Mouse (Mus musculus): ENCODE measurements around the gene Chkb. TPM values are rescaled to one million over a fixed set of nuclear protein-coding genes. Genes with fewer than 3 reads are reported as not detected.

Chkb gene
- polyA plus RNA-seq, 1 experiment: 101 TPM

DNA sequence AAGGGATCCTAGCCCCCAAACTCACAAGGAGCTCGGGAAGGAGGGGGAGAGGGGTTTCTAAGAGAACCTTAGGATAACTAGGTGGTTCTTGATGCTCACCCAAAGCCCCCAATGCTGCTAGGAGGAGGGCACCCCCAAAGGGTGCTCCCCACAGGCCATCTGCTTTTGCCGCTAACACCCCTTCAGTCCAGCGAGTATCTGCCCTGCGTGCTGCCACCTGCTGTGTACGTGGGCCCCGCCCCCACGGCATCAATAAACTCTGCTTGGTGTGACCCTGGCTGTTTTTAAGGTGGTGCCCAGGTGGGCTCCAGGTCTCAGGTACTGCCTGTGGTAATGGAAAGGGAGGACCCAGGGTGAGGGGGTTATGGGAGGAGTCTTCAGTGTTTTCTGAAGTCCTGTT is 32.5 kb upstream of the Chkb start:
- WGBS: 72% methylated on average over 7 of the region's 7 CpGs
- H3K4me1 ChIP-seq (ENCODE audit: control insufficient read depth, insufficient read depth, low read length): peaks cover 27% of the 10 kb centered on the region
- no peaks in the 10 kb centered on the region for H3K27me3 ChIP-seq (ENCODE audit: control insufficient read depth, insufficient read depth, low read length)
- TF ChIP-seq CTCF (IDR thresholded peaks at IDR 0.05; ENCODE audit: borderline replicate concordance, insufficient read depth, low read depth, low read length) (no peak), POLR2A (IDR thresholded peaks at IDR 0.05; ENCODE audit: borderline replicate concordance, insufficient read depth, low read length) (no peak)
- H3K4me3 ChIP-seq (replicated peaks; ENCODE audit: insufficient read depth, low read depth, low read length): no peak overlapping the region
- H3K27ac ChIP-seq (ENCODE audit: insufficient read depth, low read length): no peak overlapping the region
- no peak for DNase-seq

- Histone ChIP-seq H3K27ac (ENCODE audit: insufficient read depth, low read length) (no peak overlapping the region), H3K4me3 (replicated peaks; ENCODE audit: insufficient read depth, low read depth, low read length) (no peak overlapping the region), H3K27me3 (ENCODE audit: control insufficient read depth, insufficient read depth, low read length) (no peaks in the 10 kb centered on the region), H3K4me1 (ENCODE audit: control insufficient read depth, insufficient read depth, low read length) (peaks cover 31% of the 10 kb centered on the region)
- WGBS: 65% methylated on average over 15 of the region's 15 CpGs
- TF ChIP-seq CTCF (IDR thresholded peaks at IDR 0.05; ENCODE audit: borderline replicate concordance, insufficient read depth, low read depth, low read length) (no peak), POLR2A (IDR thresholded peaks at IDR 0.05; ENCODE audit: borderline replicate concordance, insufficient read depth, low read length) (no peak)
- DNase-seq: peak in 1 of 2 experiments; percentile 34
Measured at GRCm38 (mm10) chr15:89461321-89461720, 31.6 kb upstream of the Chkb start.

- H3K4me1 ChIP-seq (ENCODE audit: control insufficient read depth, insufficient read depth, low read length): peaks cover 33% of the 10 kb centered on the region
- TF ChIP-seq POLR2A (IDR thresholded peaks at IDR 0.05; ENCODE audit: borderline replicate concordance, insufficient read depth, low read length) (no peak), CTCF (IDR thresholded peaks at IDR 0.05; ENCODE audit: borderline replicate concordance, insufficient read depth, low read depth, low read length) (no peak)
- WGBS: 18% methylated on average over 10 of the region's 10 CpGs
Measured at GRCm38 (mm10) chr15:89460298-89460697, 30.6 kb upstream of the Chkb start.

GRCm38 (mm10) chr15:89459821-89460220 is 30.1 kb upstream of the Chkb start:
- H3K27me3 ChIP-seq (ENCODE audit: control insufficient read depth, insufficient read depth, low read length): no peaks in the 10 kb centered on the region
- H3K4me3 ChIP-seq (replicated peaks; ENCODE audit: insufficient read depth, low read depth, low read length): peak overlapping the region; percentile 33
- TF ChIP-seq CTCF (IDR thresholded peaks at IDR 0.05; ENCODE audit: borderline replicate concordance, insufficient read depth, low read depth, low read length) (no peak), POLR2A (IDR thresholded peaks at IDR 0.05; ENCODE audit: borderline replicate concordance, insufficient read depth, low read length) (no peak)
- peak; percentile 58 to 67 for DNase-seq
- 10% methylated on average over 7 of the region's 7 CpGs for WGBS
- H3K27ac ChIP-seq (ENCODE audit: insufficient read depth, low read length): peak overlapping the region; percentile 74
- H3K4me1 ChIP-seq (ENCODE audit: control insufficient read depth, insufficient read depth, low read length): peaks cover 33% of the 10 kb centered on the region

More at GRCm38 (mm10) chr15:89460298-89460697, 30.6 kb upstream of the Chkb start:
- DNase-seq: peak; percentile 63 to 64
- Histone ChIP-seq H3K27ac (ENCODE audit: insufficient read depth, low read length) (0 out of 2 replicates have a peak overlapping the region, but pooled peaks have one; percentile 74), H3K4me3 (replicated peaks; ENCODE audit: insufficient read depth, low read depth, low read length) (no peak overlapping the region), H3K27me3 (ENCODE audit: control insufficient read depth, insufficient read depth, low read length) (no peaks in the 10 kb centered on the region)

- DNase-seq: peak in 1 of 2 experiments; percentile 38
- H3K27me3 ChIP-seq (ENCODE audit: control insufficient read depth, insufficient read depth, low read length): no peaks in the 10 kb centered on the region
- WGBS: 78% methylated on average over 15 of the region's 15 CpGs
- no peak overlapping the region for H3K4me3 ChIP-seq (replicated peaks; ENCODE audit: insufficient read depth, low read depth, low read length)
- H3K27ac ChIP-seq (ENCODE audit: insufficient read depth, low read length): no peak overlapping the region
- peaks cover 33% of the 10 kb centered on the region for H3K4me1 ChIP-seq (ENCODE audit: control insufficient read depth, insufficient read depth, low read length)
- TF ChIP-seq CTCF (IDR thresholded peaks at IDR 0.05; ENCODE audit: borderline replicate concordance, insufficient read depth, low read depth, low read length): no peak
- no peak for TF ChIP-seq POLR2A (IDR thresholded peaks at IDR 0.05; ENCODE audit: borderline replicate concordance, insufficient read depth, low read length)
Measured at GRCm38 (mm10) chr15:89458942-89459341, 29.2 kb upstream of the Chkb start.

DNA sequence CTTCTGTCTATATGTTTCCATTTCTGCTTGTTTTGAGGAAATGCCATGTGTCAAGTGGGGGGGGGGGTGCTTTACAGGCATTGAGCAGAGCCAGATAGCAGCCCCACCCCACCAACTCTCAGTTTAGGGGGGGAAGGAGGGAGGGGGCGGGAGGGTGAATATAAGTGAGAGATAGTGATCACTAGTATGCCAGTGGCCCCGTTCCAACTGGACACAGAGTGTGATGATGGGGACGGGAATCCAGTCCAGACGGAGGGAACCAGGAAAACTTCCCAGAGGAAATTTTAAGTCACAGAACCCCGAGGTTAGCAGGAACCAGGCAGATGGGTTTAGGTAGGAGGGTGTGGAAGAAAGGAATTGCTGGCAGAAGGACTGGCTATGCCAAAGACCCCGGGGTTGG is 25.9 kb upstream of the Chkb start:
- DNase-seq: peak in 1 of 2 experiments; percentile 33
- TF ChIP-seq POLR2A (IDR thresholded peaks at IDR 0.05; ENCODE audit: borderline replicate concordance, insufficient read depth, low read length) (no peak), CTCF (IDR thresholded peaks at IDR 0.05; ENCODE audit: borderline replicate concordance, insufficient read depth, low read depth, low read length) (no peak)
- H3K4me3 ChIP-seq (replicated peaks; ENCODE audit: insufficient read depth, low read depth, low read length): peak overlapping the region; percentile 82
- H3K27me3 ChIP-seq (ENCODE audit: control insufficient read depth, insufficient read depth, low read length): no peaks in the 10 kb centered on the region
- WGBS: 13% methylated on average over 6 of the region's 6 CpGs
- no peak overlapping the region for H3K27ac ChIP-seq (ENCODE audit: insufficient read depth, low read length)
- H3K4me1 ChIP-seq (ENCODE audit: control insufficient read depth, insufficient read depth, low read length): peaks cover 36% of the 10 kb centered on the region

GRCm38 (mm10) chr15:89454857-89455256 is 25.1 kb upstream of the Chkb start:
- peak in 1 of 2 experiments; percentile 46 for DNase-seq
- TF ChIP-seq POLR2A (IDR thresholded peaks at IDR 0.05; ENCODE audit: borderline replicate concordance, insufficient read depth, low read length): no peak
- TF ChIP-seq CTCF (IDR thresholded peaks at IDR 0.05; ENCODE audit: borderline replicate concordance, insufficient read depth, low read depth, low read length): no peak
- Histone ChIP-seq H3K27ac (ENCODE audit: insufficient read depth, low read length) (peak overlapping the region; percentile 29; the same call in 1 of the 2 replicates), H3K4me1 (ENCODE audit: control insufficient read depth, insufficient read depth, low read length) (peaks cover 31% of the 10 kb centered on the region), H3K4me3 (replicated peaks; ENCODE audit: insufficient read depth, low read depth, low read length) (peak overlapping the region; percentile 82), H3K27me3 (ENCODE audit: control insufficient read depth, insufficient read depth, low read length) (no peaks in the 10 kb centered on the region)
- 7% methylated on average over 6 of the region's 6 CpGs for WGBS

GRCm38 (mm10) chr15:89453865-89454478 is 24.3 kb upstream of the Chkb start, which contains the start of gene Mapk8ip2:
Mapk8ip2 (plus strand) TSS chr15:89453913.
- TF ChIP-seq POLR2A (IDR thresholded peaks at IDR 0.05; ENCODE audit: borderline replicate concordance, insufficient read depth, low read length): peak; percentile 82
- no peak for TF ChIP-seq CTCF (IDR thresholded peaks at IDR 0.05; ENCODE audit: borderline replicate concordance, insufficient read depth, low read depth, low read length)
- Histone ChIP-seq H3K27ac (ENCODE audit: insufficient read depth, low read length) (peak within 1 kb of the TSS; percentile 72), H3K4me1 (ENCODE audit: control insufficient read depth, insufficient read depth, low read length) (peaks cover 24% of the 10 kb centered on the region), H3K4me3 (replicated peaks; ENCODE audit: insufficient read depth, low read depth, low read length) (peak within 1 kb of the TSS; percentile 82), H3K27me3 (ENCODE audit: control insufficient read depth, insufficient read depth, low read length) (no peaks in the 10 kb centered on the region)
- 1% methylated on average over 53 of the region's 53 CpGs for WGBS
- DNase-seq: peak; percentile 82 to 86

Data from cerebellum, adult 2 months (tissue).